Mouse (Mus musculus) liver, embryonic 13.5 days (tissue): ENCODE measurements around the gene Nme6. TPM values are rescaled to one million over a fixed set of nuclear protein-coding genes. Genes with fewer than 3 reads are reported as not detected.
"Not testable (repeated sequence)": the region's sequence is repeated elsewhere in the genome, so short reads cannot be mapped to it uniquely, and the experiment has no call there.

Source experiments
- ATAC-seq: fragments of 200-750 bp; cut with Nextera tagmentation; 2 replicates; pipeline ENCODE4 v1.8.0; 2017; ENCODE audit warnings: low read depth, mild to moderate bottlenecking, moderate number of reproducible peaks, moderate library complexity
- DNase-seq: peaks from one replicate; pipeline ENCODE4 v3.0.0; 2022
- H3K27ac ChIP-seq: fragments of 300-500 bp; sonication (generic); 2 replicates; pipeline ENCODE4 v1.5.1; 2015; ENCODE audit warnings: moderate library complexity, mild to moderate bottlenecking, inconsistent platforms
- H3K27me3 ChIP-seq: fragments of 300-500 bp; sonication (generic); 2 replicates; pipeline ENCODE4 v1.6.1; 2015; ENCODE audit warnings: mild to moderate bottlenecking, inconsistent platforms
- H3K36me3 ChIP-seq: fragments of 300-500 bp; sonication (generic); 2 replicates; pipeline ENCODE4 v1.6.1; 2015; ENCODE audit warnings: mild to moderate bottlenecking, inconsistent platforms
- H3K4me1 ChIP-seq: fragments of 300-500 bp; sonication (generic); replicated peaks from 2 replicates; pipeline ENCODE4 v1.6.1; 2015; ENCODE audit warnings: inconsistent platforms
- H3K4me2 ChIP-seq: fragments of 300-500 bp; sonication (generic); 2 replicates; pipeline ENCODE4 v1.6.1; 2015; ENCODE audit warnings: inconsistent platforms, mild to moderate bottlenecking, moderate library complexity
- H3K4me3 ChIP-seq: fragments of 300-500 bp; sonication (generic); replicated peaks from 2 replicates; pipeline ENCODE4 v1.5.1; 2015; ENCODE audit warnings: mild to moderate bottlenecking, inconsistent platforms
- H3K9ac ChIP-seq: fragments of 300-500 bp; sonication (generic); 2 replicates; pipeline ENCODE4 v1.6.1; 2015; ENCODE audit warnings: mild to moderate bottlenecking, inconsistent platforms
- H3K9me3 ChIP-seq: fragments of 300-500 bp; sonication (generic); replicated peaks from 2 replicates; pipeline ENCODE4 v1.6.1; 2016; ENCODE audit warnings: inconsistent platforms
- WGBS: fragments of 180-500 bp; shearing (Covaris S2); methylation state at CpG from one replicate; pipeline ENCODE4 v1.1.7; 2015; ENCODE audit not compliant: insufficient replicate concordance; 5-methylcytosine and 5-hydroxymethylcytosine counted together
- polyA plus RNA-seq: library from polyadenylated mRNA; unstranded; fragments of >200 nt; fragmentation: Nextera tagmentation; extraction: Ambion mirVana; gene quantifications from 2 replicates; pipeline ENCODE4 v1.2.1, GENCODE M21; 2015

Gene Nme6
- 55.1 and 58.0 TPM in 2 replicates for polyA plus RNA-seq

- H3K27ac ChIP-seq, result peak within 1 kb of the TSS; percentile 66
- peak; percentile 87 for DNase-seq
- peak within 1 kb of the TSS; percentile 70 for H3K4me3 ChIP-seq
- no peaks in the 10 kb centered on the region for H3K9me3 ChIP-seq
- peaks cover 17% of the 10 kb centered on the region for H3K4me1 ChIP-seq
- ATAC-seq, result peak; percentile 97
- H3K4me2 ChIP-seq, result peak within 1 kb of the TSS; percentile 89
- H3K36me3 ChIP-seq, result peaks cover 30% of the 10 kb centered on the region
- H3K9ac ChIP-seq, result peak within 1 kb of the TSS; percentile 76
- under 1% methylated on average over 32 of the region's 32 CpGs for WGBS
- H3K27me3 ChIP-seq, result no peaks in the 10 kb centered on the region
Observed at GRCm38 (mm10) chr9:109832391-109833087, at the start of gene Nme6. Gene Nme6, plus strand, starts transcription at chr9:109832749.

- WGBS, result 49% methylated on average over 4 of the region's 4 CpGs
- not testable (repeated sequence) for H3K36me3 ChIP-seq, H3K4me1 ChIP-seq, H3K27me3 ChIP-seq, H3K9ac ChIP-seq, ATAC-seq, H3K9me3 ChIP-seq, H3K27ac ChIP-seq, H3K4me3 ChIP-seq, H3K4me2 ChIP-seq, DNase-seq
Observed at GRCm38 (mm10) chr9:109790570-109790969, 42.0 kb upstream of the Nme6 start, which contains the start of gene Fbxw27. Gene Fbxw27, minus strand, starts transcription at chr9:109790670.

- Histone ChIP-seq H3K4me1 (no peaks in the 10 kb centered on the region), H3K27me3 (no peaks in the 10 kb centered on the region), H3K4me2 (no peak overlapping the region), H3K9ac (no peak overlapping the region), H3K4me3 (no peak overlapping the region), H3K36me3 (no peaks in the 10 kb centered on the region), H3K27ac (no peak overlapping the region), H3K9me3 (no peaks in the 10 kb centered on the region)
- DNase-seq (no peak), ATAC-seq (no peak)
- 54% methylated on average over 2 of the region's 2 CpGs for WGBS
Observed at GRCm38 (mm10) chr9:109795221-109795620, 37.3 kb upstream of the Nme6 start.

GRCm38 (mm10) chr9:109795811-109796210, 36.7 kb upstream of the Nme6 start:
- DNase-seq (no peak), ATAC-seq (no peak)
- Histone ChIP-seq H3K9ac (no peak overlapping the region), H3K27ac (no peak overlapping the region), H3K4me2 (no peak overlapping the region), H3K36me3 (no peaks in the 10 kb centered on the region), H3K4me3 (no peak overlapping the region), H3K4me1 (no peaks in the 10 kb centered on the region), H3K27me3 (no peaks in the 10 kb centered on the region), H3K9me3 (no peaks in the 10 kb centered on the region)
- 56% methylated on average over 2 of the region's 2 CpGs for WGBS

- no peaks in the 10 kb centered on the region for H3K27me3 ChIP-seq
- H3K9me3 ChIP-seq, result no peaks in the 10 kb centered on the region
- H3K27ac ChIP-seq, result no peak overlapping the region
- no peak overlapping the region for H3K4me2 ChIP-seq
- no peaks in the 10 kb centered on the region for H3K36me3 ChIP-seq
- WGBS, result 77% methylated on average over 1 of the region's 1 CpGs
- no peak for ATAC-seq
- DNase-seq, result no peak
- H3K4me1 ChIP-seq, result no peaks in the 10 kb centered on the region
- H3K9ac ChIP-seq, result no peak overlapping the region
- H3K4me3 ChIP-seq, result no peak overlapping the region
Observed at GRCm38 (mm10) chr9:109798051-109798450, 34.5 kb upstream of the Nme6 start.

GRCm38 (mm10) chr9:109805596-109805995, 27.0 kb upstream of the Nme6 start:
- H3K4me2 ChIP-seq, H3K4me1 ChIP-seq, H3K9ac ChIP-seq, DNase-seq, ATAC-seq, H3K36me3 ChIP-seq, H3K9me3 ChIP-seq, H3K27ac ChIP-seq, H3K27me3 ChIP-seq, H3K4me3 ChIP-seq: not testable (repeated sequence)
- WGBS, result 64% methylated on average over 2 of the region's 2 CpGs

- Histone ChIP-seq H3K4me3 (no peak overlapping the region), H3K27ac (no peak overlapping the region), H3K27me3 (no peaks in the 10 kb centered on the region), H3K36me3 (no peaks in the 10 kb centered on the region), H3K4me2 (no peak overlapping the region), H3K9ac (no peak overlapping the region), H3K4me1 (no peaks in the 10 kb centered on the region), H3K9me3 (no peaks in the 10 kb centered on the region)
- no peak for ATAC-seq
- WGBS, result 17% methylated on average over 1 of the region's 1 CpGs
- no peak for DNase-seq
Observed at GRCm38 (mm10) chr9:109806260-109806659, 26.3 kb upstream of the Nme6 start.

GRCm38 (mm10) chr9:109806695-109807293, 25.8 kb upstream of the Nme6 start:
- no peak overlapping the region for H3K4me2 ChIP-seq
- H3K27ac ChIP-seq, result no peak overlapping the region
- no peak for ATAC-seq
- no peak overlapping the region for H3K9ac ChIP-seq
- H3K27me3 ChIP-seq, result no peaks in the 10 kb centered on the region
- no peaks in the 10 kb centered on the region for H3K36me3 ChIP-seq
- H3K4me3 ChIP-seq, result no peak overlapping the region
- 59% methylated on average over 2 of the region's 2 CpGs for WGBS
- no peak for DNase-seq
- H3K9me3 ChIP-seq, result no peaks in the 10 kb centered on the region
- no peaks in the 10 kb centered on the region for H3K4me1 ChIP-seq

- no peak for ATAC-seq
Observed at GRCm38 (mm10) chr9:109807898-109808297, 24.7 kb upstream of the Nme6 start.

GRCm38 (mm10) chr9:109811980-109812379, 20.6 kb upstream of the Nme6 start, which contains the start of gene Spink8:
Gene Spink8, plus strand, starts transcription at chr9:109812280.
- Histone ChIP-seq H3K9ac (no peak within 1 kb of the TSS), H3K36me3 (no peaks in the 10 kb centered on the region), H3K27ac (no peak within 1 kb of the TSS), H3K4me3 (no peak within 1 kb of the TSS), H3K27me3 (0 out of 2 replicates have a peak, but pooled peaks cover under 1% of the 10 kb centered on the region), H3K9me3 (no peaks in the 10 kb centered on the region), H3K4me2 (no peak within 1 kb of the TSS), H3K4me1 (no peaks in the 10 kb centered on the region)
- ATAC-seq, result no peak
- no peak for DNase-seq
- 72% methylated on average over 1 of the region's 1 CpGs for WGBS

More at GRCm38 (mm10) chr9:109807898-109808297, 24.7 kb upstream of the Nme6 start:
- Histone ChIP-seq H3K27me3 (no peaks in the 10 kb centered on the region), H3K9ac (no peak overlapping the region), H3K9me3 (no peaks in the 10 kb centered on the region), H3K4me1 (no peaks in the 10 kb centered on the region), H3K27ac (no peak overlapping the region), H3K36me3 (no peaks in the 10 kb centered on the region), H3K4me3 (no peak overlapping the region), H3K4me2 (no peak overlapping the region)
- no peak for DNase-seq
- 35% methylated on average over 3 of the region's 3 CpGs for WGBS

GRCm38 (mm10) chr9:109813424-109813823, 19.1 kb upstream of the Nme6 start:
- no peak for DNase-seq
- 0 out of 2 replicates have a peak, but pooled peaks cover 3% of the 10 kb centered on the region for H3K27me3 ChIP-seq
- H3K9me3 ChIP-seq, result no peaks in the 10 kb centered on the region
- 35% methylated on average over 7 of the region's 7 CpGs for WGBS
- ATAC-seq, result no peak
- H3K27ac ChIP-seq, result no peak overlapping the region
- H3K4me3 ChIP-seq, result no peak overlapping the region
- no peak overlapping the region for H3K4me2 ChIP-seq
- no peak overlapping the region for H3K9ac ChIP-seq
- H3K4me1 ChIP-seq, result no peaks in the 10 kb centered on the region
- no peaks in the 10 kb centered on the region for H3K36me3 ChIP-seq
